Mouse (Mus musculus) right cerebral cortex, postnatal 36 days (tissue): ENCODE data around the gene Mogs.
"Not testable (repeated sequence)": the region's sequence is repeated elsewhere in the genome, so short reads cannot be mapped to it uniquely, and the experiment has no call there.

ENCODE experiments used
- DNase-seq, 2 experiments: peaks; one replicate each; pipeline ENCODE4 v3.0.0; 2022; ENCODE audit warnings: low spot score in 2 of 2, mixed read lengths in 1 of 2

Gene Mogs

GRCm38 (mm10) chr6:83151721-83152120, 36.4 kb downstream of the Mogs start:
- DNase-seq = no peak

GRCm38 (mm10) chr6:83153038-83153437, 37.7 kb downstream of the Mogs start:
- no peak for DNase-seq

- no peak for DNase-seq
These were observed 38.2 kb downstream of the Mogs start for GRCm38 (mm10) chr6:83153485-83153884.

GRCm38 (mm10) chr6:83155552-83156238, 40.4 kb downstream of the Mogs start:
- no peak for DNase-seq

GRCm38 (mm10) chr6:83156259-83156684, 41.0 kb downstream of the Mogs start, which contains the start of the genes Wdr54 and 1700003E16Rik:
Gene Wdr54, minus strand, starts transcription at chr6:83156397.
Gene 1700003E16Rik, plus strand, starts transcription at chr6:83156404.
- DNase-seq = peak; percentile 68 to 81

- not testable (repeated sequence) for DNase-seq
These were observed 44.2 kb downstream of the Mogs start for GRCm38 (mm10) chr6:83159456-83159855.

GRCm38 (mm10) chr6:83161442-83161841, 46.1 kb downstream of the Mogs start:
- DNase-seq = no peak

GRCm38 (mm10) chr6:83161921-83162641, 46.8 kb downstream of the Mogs start:
- no peak for DNase-seq

- DNase-seq = no peak
These were observed 47.4 kb downstream of the Mogs start for GRCm38 (mm10) chr6:83162701-83163100.

GRCm38 (mm10) chr6:83165026-83165606, 49.8 kb downstream of the Mogs start:
- no peak for DNase-seq

- DNase-seq = peak; percentile 86 to 89
These were observed 50.4 kb downstream of the Mogs start, which contains the start of gene Dctn1 for GRCm38 (mm10) chr6:83165607-83166242. Gene Dctn1, plus strand, starts transcription at chr6:83165920.

GRCm38 (mm10) chr6:83166243-83166630, 50.9 kb downstream of the Mogs start:
- no peak for DNase-seq
